Mouse (Mus musculus) forebrain, embryonic 11.5 days (tissue): ENCODE measurements at regions not wholly inside any gene's neighbourhood (a gene's known extent, or its start where the extent isn't known, plus 50 kb on each side); places are given as distances from the start of the nearest gene placed in this dataset.

Experiments
- ATAC-seq: fragments of 200-750 bp; cut with Nextera tagmentation; replicated peaks from 2 replicates; pipeline ENCODE4 v1.8.0; 2017; ENCODE audit warnings: moderate TSS enrichment; ENCODE audit not compliant: low FRiP score
- DNase-seq: peaks from one replicate; pipeline ENCODE4 v3.0.0-alpha.2; 2017; ENCODE audit warnings: low spot score
- H3K27ac ChIP-seq: fragments of 300-500 bp; sonication (generic); 2 replicates; pipeline ENCODE4 v1.5.1; 2014; ENCODE audit warnings: low read depth, low read length
- H3K27me3 ChIP-seq: fragments of 300-500 bp; sonication (generic); 2 replicates; pipeline ENCODE4 v1.6.1; 2014; ENCODE audit warnings: mild to moderate bottlenecking, low read length, mixed read lengths; ENCODE audit not compliant: control insufficient read depth, insufficient read depth
- H3K36me3 ChIP-seq: fragments of 300-500 bp; sonication (generic); 2 replicates; pipeline ENCODE4 v1.6.1; 2014; ENCODE audit warnings: mild to moderate bottlenecking, low read length, moderate library complexity, mixed read lengths; ENCODE audit not compliant: control insufficient read depth, insufficient read depth
- H3K4me1 ChIP-seq: fragments of 300-500 bp; sonication (generic); replicated peaks from 2 replicates; pipeline ENCODE4 v1.6.1; 2014; ENCODE audit warnings: low read length, mixed read lengths; ENCODE audit not compliant: control insufficient read depth, insufficient read depth
- H3K4me2 ChIP-seq: fragments of 300-500 bp; sonication (generic); 2 replicates; pipeline ENCODE4 v1.6.1; 2014; ENCODE audit warnings: low read depth, mild to moderate bottlenecking, low read length, moderate library complexity, mixed read lengths; ENCODE audit not compliant: severe bottlenecking
- H3K4me3 ChIP-seq: fragments of 300-500 bp; sonication (generic); 2 replicates; pipeline ENCODE4 v1.5.1; 2014; ENCODE audit warnings: low read depth, low read length
- H3K9ac ChIP-seq: fragments of 300-500 bp; sonication (generic); 2 replicates; pipeline ENCODE4 v1.6.1; 2014; ENCODE audit warnings: low read length
- H3K9me3 ChIP-seq: fragments of 300-500 bp; sonication (generic); 2 replicates; pipeline ENCODE4 v1.6.1; 2016; ENCODE audit warnings: low read length, mixed read lengths; ENCODE audit not compliant: control insufficient read depth
- WGBS: fragments of 180-500 bp; shearing (Covaris S2); extraction: QIAGEN DNeasy Blood & Tissue Kit; methylation state at CpG from one replicate; pipeline ENCODE4 v1.1.7; 2014; 5-methylcytosine and 5-hydroxymethylcytosine counted together

DNA sequence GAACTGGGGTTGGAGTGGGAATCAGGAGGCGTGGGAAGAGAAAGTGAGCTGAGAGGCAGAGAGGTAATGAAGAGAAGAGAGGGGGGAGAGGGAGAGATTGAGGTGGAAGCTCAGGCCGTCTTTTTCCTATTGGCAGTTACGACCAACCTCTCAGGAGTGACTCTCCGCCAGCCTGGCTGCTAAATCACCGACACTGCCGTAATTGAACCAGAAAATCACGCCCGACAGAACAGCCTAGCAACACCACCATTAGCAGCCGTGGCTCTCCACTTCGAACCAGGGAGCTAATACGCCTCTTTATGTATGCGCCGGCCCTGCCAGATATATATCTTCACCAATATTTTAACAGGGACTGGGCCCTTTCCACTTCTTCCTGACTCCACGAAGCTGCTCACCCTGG lies 173.5 kb upstream of the Prok2 start:
- Histone ChIP-seq H3K4me2 (no peak overlapping the region), H3K27ac (no peak overlapping the region), H3K27me3 (no peaks in the 10 kb centered on the region), H3K9me3 (no peaks in the 10 kb centered on the region), H3K4me1 (no peaks in the 10 kb centered on the region), H3K9ac (no peak overlapping the region), H3K36me3 (no peaks in the 10 kb centered on the region), H3K4me3 (no peak overlapping the region)
- WGBS: 73% methylated on average over 14 of the region's 14 CpGs
- ATAC-seq (no peak), DNase-seq (no peak)

DNA sequence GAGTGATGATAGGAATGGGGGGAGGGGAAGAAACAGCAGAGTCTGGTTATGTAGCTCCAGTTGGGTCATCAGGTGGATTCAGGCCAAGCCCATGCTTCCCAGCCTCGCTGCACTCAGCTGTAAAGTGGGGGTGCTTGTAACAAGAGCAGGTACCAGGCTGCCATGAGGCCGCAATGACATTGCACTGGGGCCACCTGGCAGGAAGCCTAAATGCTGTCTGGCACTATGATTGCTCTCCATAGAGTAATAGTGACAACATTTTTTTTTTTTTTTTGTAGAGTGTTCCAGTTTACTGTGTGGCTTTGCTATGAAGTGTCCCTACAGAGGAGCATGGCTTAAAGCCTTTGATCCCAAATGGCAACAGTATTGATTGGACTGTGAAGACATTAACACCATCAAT lies 171.9 kb upstream of the Prok2 start:
- no peaks in the 10 kb centered on the region for H3K9me3 ChIP-seq
- no peak overlapping the region for H3K9ac ChIP-seq
- 90% methylated on average over 2 of the region's 2 CpGs for WGBS
- no peak overlapping the region for H3K4me3 ChIP-seq
- no peak overlapping the region for H3K4me2 ChIP-seq
- no peak for ATAC-seq
- no peak for DNase-seq
- H3K27ac ChIP-seq: no peak overlapping the region
- no peaks in the 10 kb centered on the region for H3K36me3 ChIP-seq
- H3K4me1 ChIP-seq: no peaks in the 10 kb centered on the region
- no peaks in the 10 kb centered on the region for H3K27me3 ChIP-seq

DNA sequence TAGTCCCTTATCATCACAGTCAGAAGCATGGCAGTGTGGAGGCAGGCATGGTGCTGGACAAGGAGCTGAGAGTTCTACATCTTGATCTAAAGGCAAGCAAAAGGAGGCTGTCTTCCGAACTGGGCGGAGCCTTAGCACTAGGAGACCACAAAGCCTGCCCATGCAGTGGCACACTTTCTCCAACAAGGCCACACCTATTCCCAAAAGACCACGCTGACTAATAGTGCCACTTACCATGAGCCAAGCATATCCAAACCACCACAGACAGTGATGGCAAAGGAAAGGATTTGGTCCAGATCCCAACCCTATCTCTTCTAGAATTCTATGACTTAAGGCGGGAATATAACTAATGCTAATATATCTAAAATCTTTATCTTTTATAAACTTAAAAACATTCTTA lies 169.4 kb upstream of the Prok2 start:
- no peak overlapping the region for H3K4me3 ChIP-seq
- no peaks in the 10 kb centered on the region for H3K36me3 ChIP-seq
- no peaks in the 10 kb centered on the region for H3K4me1 ChIP-seq
- H3K9me3 ChIP-seq: no peaks in the 10 kb centered on the region
- no peak overlapping the region for H3K9ac ChIP-seq
- no peaks in the 10 kb centered on the region for H3K27me3 ChIP-seq
- no peak for ATAC-seq
- no peak overlapping the region for H3K27ac ChIP-seq
- no peak for DNase-seq
- 88% methylated on average over 4 of the region's 4 CpGs for whole genome bisulfite sequencing
- H3K4me2 ChIP-seq: no peak overlapping the region

DNA sequence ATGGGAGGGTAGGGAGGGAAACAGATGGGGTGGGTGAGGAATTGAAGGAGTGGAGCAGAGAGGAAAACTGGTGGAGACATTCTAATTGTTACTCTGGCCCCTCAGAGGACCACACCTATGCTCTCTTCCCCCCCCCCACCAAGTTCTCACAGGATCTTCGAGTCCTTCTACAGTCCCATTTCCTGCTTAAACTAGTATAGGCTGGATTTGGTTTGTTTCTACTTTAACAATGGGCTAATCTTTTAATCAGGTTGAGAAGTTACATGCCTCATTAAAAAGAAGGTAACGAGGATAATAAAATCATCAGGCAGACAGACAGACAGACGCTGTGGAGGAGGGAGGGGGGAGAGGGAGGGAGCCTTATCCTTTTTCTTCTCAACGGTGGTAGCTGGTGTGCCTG lies 167.7 kb upstream of the Prok2 start:
- Histone ChIP-seq H3K9me3 (no peaks in the 10 kb centered on the region), H3K4me2 (no peak overlapping the region), H3K9ac (no peak overlapping the region), H3K27me3 (no peaks in the 10 kb centered on the region), H3K4me1 (no peaks in the 10 kb centered on the region), H3K27ac (no peak overlapping the region), H3K4me3 (no peak overlapping the region), H3K36me3 (no peaks in the 10 kb centered on the region)
- DNase-seq: no peak
- no peak for ATAC-seq
- WGBS: 38% methylated on average over 4 of the region's 4 CpGs

DNA sequence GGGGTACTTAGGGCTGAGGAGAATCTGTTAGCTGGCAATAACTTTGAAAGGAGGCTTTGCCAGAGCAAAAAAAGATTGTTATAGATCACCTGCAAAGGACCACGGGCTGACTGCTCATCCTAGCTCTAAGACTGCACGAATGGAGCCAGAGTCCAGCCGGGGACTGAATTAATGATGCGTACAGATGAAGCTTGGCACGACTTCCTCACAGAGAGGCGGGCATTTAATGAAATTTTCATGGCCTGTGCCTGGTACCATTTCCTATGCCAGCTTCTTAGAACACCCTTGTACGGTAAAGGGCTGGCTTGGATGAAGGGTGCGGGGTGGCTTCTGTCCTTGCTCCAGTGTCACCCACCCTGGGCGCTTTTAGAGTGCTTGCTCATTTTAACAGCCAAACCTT lies 166.0 kb upstream of the Prok2 start:
- no peaks in the 10 kb centered on the region for H3K36me3 ChIP-seq
- H3K9me3 ChIP-seq: no peaks in the 10 kb centered on the region
- H3K9ac ChIP-seq: no peak overlapping the region
- H3K4me3 ChIP-seq: no peak overlapping the region
- DNase-seq: no peak
- no peak for ATAC-seq
- H3K4me2 ChIP-seq: no peak overlapping the region
- no peak overlapping the region for H3K27ac ChIP-seq
- H3K4me1 ChIP-seq: no peaks in the 10 kb centered on the region
- 94% methylated on average over 9 of the region's 9 CpGs for WGBS
- H3K27me3 ChIP-seq: no peaks in the 10 kb centered on the region

DNA sequence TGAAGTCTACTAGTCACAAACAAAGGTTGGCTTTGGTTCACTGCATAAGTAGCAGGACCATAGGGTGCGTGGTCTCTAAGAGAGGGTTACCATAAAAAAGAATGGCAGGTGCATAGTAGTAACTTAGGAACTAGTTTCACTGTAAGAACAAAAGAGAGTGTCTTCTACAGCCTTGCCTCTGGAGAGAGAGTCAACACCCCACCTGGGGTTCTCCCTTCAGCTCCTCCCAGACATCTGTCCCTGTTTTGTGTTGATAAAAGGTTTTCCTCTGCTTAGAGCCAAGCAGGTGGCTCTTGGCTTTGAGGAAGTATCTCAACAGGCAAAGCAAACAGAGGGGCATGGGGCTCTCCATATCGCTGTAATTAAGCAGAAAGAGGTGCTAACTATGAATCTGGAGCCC lies 165.6 kb upstream of the Prok2 start:
- no peak for DNase-seq
- Histone ChIP-seq H3K4me3 (no peak overlapping the region), H3K9me3 (no peaks in the 10 kb centered on the region), H3K4me2 (no peak overlapping the region), H3K4me1 (no peaks in the 10 kb centered on the region), H3K36me3 (no peaks in the 10 kb centered on the region), H3K27me3 (no peaks in the 10 kb centered on the region), H3K9ac (no peak overlapping the region), H3K27ac (no peak overlapping the region)
- ATAC-seq: no peak
- 75% methylated on average over 2 of the region's 2 CpGs for WGBS

DNA sequence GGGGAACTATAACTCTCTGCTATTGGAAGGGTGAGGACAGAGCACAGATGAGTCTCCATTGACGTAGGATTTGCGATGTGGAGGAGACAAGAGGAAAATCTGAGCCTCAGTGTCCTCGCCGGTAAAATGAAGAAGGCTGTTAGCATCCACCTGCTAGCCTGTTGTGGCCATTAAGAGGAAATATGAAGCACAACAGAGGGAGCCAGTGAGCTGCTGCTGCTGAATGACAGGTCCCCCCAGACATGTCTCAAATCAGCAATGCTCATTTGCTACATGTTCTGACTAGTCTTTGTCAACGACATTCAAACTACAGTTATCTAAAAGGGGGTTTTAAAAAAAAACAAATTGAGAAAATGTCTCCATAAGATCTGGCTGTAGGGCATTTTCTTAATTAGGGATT lies 164.6 kb upstream of the Prok2 start:
- Histone ChIP-seq H3K4me2 (no peak overlapping the region), H3K27ac (no peak overlapping the region), H3K9ac (no peak overlapping the region), H3K27me3 (no peaks in the 10 kb centered on the region), H3K4me3 (no peak overlapping the region), H3K9me3 (no peaks in the 10 kb centered on the region), H3K36me3 (no peaks in the 10 kb centered on the region), H3K4me1 (no peaks in the 10 kb centered on the region)
- DNase-seq (no peak), ATAC-seq (no peak)
- WGBS: 89% methylated on average over 5 of the region's 5 CpGs

DNA sequence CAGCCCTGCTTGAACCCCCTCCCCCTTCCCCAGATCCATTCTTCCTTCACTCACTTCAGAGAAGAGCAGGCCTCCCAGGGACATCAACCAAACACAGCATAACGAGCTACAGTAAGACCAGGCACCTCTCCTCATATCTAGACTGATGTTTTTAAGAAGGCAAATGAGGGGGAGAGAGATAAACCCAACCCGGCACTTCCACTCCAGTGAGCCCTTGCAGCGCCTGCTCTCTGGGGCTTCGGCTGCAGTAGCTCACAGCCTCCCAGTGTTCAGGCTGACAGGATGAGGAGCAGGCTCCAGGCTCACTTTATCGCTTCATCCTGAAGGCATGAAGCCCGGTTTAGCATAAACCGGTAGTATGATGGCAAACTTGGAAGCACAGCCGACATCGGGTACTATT lies 162.9 kb upstream of the Prok2 start:
- Histone ChIP-seq H3K4me1 (no peaks in the 10 kb centered on the region), H3K4me3 (no peak overlapping the region), H3K9ac (no peak overlapping the region), H3K4me2 (no peak overlapping the region), H3K9me3 (no peaks in the 10 kb centered on the region), H3K36me3 (no peaks in the 10 kb centered on the region), H3K27me3 (no peaks in the 10 kb centered on the region; the same call in 1 of the 2 replicates), H3K27ac (no peak overlapping the region)
- WGBS: 28% methylated on average over 9 of the region's 9 CpGs
- no peak for ATAC-seq
- DNase-seq: no peak

DNA sequence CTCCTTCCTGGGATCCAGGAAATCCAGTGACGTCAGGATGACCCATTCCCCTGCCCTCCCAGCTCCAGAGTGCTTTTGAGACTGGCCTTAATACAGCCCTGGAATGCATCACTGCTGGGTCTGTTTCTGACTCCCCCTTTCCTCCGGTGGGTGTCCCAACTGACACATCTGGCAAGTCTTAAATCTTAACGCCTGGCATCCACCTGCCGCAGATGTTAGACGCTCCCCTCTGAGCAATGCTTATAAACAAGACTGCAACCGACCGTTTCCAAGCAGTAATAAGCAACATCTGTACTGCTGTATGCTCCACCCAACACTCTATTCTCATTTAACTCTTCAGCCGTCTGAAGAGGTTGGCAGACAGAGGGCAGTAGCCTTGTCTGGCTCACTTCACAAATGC lies 161.7 kb upstream of the Prok2 start:
- DNase-seq (no peak), ATAC-seq (no peak)
- no peak overlapping the region for H3K9ac ChIP-seq
- no peaks in the 10 kb centered on the region for H3K9me3 ChIP-seq
- no peaks in the 10 kb centered on the region for H3K36me3 ChIP-seq
- no peak overlapping the region for H3K27ac ChIP-seq
- 67% methylated on average over 8 of the region's 8 CpGs for WGBS
- 0 out of 2 replicates have a peak, but pooled peaks cover 2% of the 10 kb centered on the region for H3K4me1 ChIP-seq
- no peak overlapping the region for H3K4me3 ChIP-seq
- no peaks in the 10 kb centered on the region; the same call in 1 of the 2 replicates for H3K27me3 ChIP-seq
- H3K4me2 ChIP-seq: no peak overlapping the region
